Mouse (Mus musculus) c-Kit-positive CD71-negative TER-119-negative erythroid progenitor cells, embryonic 14.5 days (primary cell): ENCODE data around the gene Cwc25.

Experiments
- DNase-seq: peaks from one replicate; pipeline ENCODE4 v3.0.0-alpha.2; 2013; ENCODE audit warnings: low read depth

Gene Cwc25

GRCm38 (mm10) chr11:97766154-97766881 is at the start of gene Cwc25:
TSS of gene Cwc25 (minus strand) at chr11:97766556.
- peak; percentile 97 for DNase-seq

DNA sequence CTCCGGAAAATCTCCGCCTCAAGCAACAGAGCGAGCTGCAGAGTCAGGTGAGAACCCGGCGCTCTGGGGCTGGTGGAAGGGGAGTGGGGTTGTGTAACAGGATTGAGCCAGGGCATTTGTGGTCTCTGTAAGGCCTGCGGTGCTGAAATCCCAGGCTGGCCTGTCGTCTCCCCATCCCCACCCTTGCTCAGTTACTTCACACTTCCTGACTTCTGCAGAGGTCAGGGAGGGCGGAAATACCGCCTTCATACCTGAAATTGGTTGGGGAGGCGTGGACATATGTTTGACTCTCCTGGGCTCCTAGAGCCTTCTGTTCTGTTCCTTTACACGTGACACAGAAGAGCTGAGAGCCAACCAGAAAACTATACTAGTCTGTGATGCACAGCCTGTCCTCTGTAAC is 49.4 kb upstream of the Cwc25 start:
- no peak for DNase-seq

DNA sequence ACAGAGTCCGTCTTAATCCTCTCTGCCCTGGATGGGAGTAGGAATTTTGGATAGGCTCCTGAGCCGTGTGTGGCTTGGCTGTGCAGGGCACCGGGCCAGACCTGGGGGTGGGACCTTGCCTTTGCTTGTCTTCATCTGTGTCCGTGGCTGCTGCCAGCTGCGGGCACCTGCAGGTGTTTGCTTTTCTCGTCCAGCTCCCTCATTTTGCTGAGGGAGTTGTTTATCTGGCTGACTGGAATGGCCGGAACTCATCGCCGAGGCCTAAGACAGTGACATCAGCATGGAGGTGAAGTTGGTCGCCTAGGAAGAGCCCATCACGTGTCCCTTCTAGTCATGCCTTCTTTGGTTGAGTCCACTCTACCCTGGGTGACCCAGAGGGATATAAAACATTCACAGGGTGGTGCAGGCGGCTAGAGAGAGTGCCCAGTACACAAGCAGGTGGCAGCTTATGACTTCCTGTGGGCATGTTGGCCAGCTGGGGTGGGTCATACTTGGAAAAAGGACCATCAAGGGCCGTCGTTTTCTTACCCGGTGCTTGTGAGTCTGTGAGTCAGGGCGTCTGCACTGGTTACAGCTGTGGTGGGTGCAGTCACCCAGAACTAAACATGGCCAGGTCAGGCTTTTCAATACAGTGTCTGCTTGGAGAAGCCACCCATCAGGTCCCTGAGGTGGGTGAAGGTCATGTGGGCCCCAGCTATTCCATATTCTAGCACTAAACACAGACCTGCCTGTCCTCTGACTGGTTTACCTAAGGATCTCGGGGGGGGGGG is 47.6 kb upstream of the Cwc25 start:
- DNase-seq = no peak

DNA sequence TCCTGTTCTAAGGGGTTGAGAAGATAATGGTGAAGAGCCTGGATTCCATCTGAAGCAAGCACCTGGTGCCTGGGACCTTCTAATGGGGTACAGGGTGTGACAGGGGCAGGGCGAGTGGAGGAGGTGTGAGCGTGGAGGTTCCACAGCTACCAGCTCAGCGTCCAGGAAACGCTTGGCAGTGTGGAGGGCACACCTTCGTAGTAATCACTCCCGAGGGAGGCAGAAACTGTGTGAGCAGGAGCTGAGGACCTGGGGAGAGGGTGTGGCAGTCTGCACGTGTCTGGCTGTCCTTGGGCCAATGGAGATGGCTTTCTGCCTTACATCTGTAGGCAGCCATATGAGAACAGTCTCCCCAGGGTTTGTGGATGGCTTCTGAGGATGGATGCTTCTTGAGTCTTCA is 46.7 kb upstream of the Cwc25 start:
- DNase-seq = no peak

DNA sequence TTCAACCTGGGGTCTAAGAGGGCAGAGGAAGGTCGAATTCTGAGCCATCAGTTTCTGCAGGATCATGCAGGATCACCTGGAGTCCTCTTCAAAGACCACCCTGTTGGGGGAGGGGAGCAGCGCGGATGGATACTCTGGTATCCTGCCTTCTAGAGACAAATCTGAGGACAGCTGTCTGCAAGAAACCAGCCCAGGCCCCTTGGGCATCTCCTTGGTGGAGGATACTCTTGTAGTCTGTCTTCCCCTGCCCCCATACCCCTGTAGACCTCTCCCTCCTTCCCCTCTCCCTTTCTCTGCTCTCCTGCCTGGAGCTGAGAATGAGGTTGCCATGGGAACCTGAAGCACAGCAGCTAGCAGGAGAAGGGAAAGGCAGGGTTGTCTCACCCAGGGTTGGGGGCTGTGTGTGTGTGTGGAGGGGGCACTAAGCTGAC is 46.1 kb upstream of the Cwc25 start:
- DNase-seq = no peak

DNA sequence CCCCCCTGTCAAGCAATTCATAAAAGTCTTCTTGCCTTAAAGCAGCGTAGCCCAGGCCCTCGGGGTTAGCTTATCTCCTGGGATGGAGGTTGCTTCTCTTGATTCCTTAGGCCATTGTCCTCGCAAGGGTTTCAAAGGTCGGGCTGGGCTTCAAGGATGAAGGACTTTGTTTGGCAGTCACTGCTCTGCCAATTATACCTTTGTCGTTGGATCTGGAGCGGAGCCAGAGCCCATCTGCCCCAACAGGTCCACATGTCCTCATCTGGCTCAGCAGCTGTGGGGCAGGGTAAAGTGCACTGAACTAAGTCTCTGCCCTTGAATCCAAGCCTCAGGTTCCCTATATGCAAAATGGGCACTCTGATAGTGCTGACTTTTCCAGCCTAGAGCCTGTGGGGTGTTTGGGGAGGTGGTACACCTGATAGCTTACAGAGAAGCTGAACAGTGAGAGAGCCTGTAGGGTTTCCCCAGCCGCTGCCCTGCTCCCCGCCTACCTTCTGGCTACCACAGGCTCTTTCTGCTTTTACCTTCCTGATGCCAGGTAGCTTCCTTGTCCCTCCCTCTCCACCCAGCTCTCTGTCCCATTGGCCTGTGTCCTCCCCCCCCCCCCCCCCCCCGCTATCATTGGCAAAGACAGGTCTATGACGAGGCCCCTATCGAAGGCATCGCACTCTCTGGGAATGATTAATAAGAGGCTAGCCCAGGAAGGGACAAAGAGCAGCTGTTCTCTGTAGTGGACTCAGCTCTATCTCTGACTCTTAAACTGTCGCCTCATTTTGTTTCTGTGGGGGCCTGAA is 45.4 kb upstream of the Cwc25 start:
- no peak for DNase-seq

DNA sequence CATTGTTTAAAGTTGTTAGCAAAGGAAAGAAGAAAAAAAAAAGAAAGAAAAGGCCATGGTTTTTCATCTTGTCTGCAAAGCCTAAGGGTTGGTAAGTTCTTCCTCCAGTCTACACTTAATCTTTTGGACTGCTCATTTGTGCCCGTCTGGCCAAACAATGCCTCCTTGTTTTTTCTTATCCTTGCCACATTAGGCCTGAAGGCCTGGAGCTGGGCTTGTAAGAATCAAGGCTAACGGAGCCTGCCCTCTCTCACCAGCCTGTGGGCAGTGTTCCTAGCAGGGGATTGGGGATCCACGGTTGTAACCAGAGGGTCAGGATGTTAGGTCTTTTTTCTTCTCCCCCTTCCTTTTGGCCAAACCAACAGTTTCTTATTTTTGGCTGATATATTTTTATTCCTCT is 44.6 kb upstream of the Cwc25 start:
- DNase-seq = no peak

DNA sequence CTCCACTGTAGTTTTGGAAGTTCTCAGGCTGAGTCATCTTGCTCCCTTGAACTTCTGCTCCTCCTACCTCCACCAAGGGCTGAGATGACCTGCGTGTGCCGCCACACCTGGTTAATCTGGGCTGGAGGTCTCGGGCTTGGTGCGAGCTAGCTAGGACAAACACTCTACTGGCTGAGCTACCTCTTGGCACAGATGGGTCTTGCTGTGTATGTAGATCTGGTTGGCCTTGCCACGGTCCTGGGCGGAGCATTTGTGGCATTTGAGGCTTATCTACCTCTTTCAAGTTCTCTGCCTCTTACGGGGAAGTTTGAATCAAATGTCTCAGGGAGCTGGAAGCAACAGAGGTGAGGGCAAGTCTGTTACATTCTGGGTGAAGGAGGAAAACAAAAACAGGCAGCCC is 44.0 kb upstream of the Cwc25 start:
- no peak for DNase-seq

DNA sequence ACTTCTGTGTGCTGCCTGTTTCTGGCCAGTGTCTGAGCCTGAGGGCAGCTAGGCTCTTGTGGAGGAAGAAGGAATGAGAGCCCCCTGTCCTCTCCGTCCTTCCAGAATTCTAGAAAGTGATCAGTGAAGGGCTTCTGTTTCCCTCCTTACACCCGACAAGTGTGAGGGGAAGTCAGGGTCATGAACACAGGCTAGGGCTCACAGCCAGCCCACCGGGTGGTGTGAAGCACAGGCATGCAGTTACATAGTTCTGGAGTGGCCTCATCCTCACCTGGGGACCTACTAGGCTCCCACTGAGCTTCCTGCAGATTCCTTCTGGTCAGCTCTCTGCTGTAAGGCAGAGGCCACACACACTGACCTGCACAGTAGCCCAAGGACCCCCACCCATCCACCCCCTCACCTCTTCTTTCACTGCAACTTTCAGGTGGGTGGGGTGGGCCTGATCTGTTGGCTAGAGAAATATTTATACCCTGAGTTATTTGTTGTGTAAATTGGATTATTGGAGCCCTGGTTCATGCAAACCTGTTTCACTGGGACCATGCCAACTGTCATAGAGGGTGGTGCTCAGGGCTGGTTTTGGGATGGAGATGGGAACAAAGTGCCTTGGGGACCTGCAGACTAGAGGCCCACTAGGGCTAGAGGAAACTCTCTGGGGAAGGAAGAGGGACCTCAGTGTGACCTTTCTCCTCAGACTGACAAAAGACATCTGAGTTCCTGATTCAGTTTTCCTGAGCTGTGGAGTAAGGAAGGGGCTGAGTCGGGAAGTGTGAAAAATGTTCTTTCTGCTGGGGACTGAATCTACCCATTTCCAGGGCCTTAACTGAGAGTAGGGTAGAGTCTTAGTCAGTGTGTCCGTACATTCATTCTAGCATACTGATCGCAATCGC is 43.1 kb upstream of the Cwc25 start:
- no peak for DNase-seq

DNA sequence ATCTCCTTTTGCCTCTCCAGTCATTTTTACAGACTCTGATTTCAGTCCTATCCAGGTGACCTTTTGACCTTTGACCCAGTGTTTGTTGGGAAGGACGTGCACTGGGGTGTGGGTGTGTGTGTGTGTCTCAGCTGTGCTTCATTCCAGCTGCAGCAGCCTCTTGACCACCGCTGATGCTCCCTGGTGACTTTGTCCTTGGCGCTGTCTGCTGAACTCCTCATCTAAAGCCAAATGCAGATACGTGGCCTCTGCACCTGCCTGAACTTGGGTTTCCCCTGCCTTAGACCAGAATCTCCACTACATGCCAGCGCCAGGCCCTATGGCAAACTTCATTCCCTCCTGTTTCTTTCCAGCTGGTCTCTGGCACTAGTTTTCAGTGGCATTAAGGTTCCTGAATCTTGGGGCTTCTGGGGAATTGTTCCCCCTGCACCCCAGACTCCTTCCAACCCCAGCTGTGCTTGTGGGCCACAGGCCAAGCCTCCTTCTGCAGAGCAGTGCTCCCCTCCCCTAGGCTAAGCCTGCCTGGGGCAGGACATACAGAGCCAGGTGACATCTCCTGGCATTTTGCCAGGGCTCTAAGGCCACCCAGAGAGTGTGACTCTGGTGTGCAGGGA is 42.4 kb upstream of the Cwc25 start:
- no peak for DNase-seq

DNA sequence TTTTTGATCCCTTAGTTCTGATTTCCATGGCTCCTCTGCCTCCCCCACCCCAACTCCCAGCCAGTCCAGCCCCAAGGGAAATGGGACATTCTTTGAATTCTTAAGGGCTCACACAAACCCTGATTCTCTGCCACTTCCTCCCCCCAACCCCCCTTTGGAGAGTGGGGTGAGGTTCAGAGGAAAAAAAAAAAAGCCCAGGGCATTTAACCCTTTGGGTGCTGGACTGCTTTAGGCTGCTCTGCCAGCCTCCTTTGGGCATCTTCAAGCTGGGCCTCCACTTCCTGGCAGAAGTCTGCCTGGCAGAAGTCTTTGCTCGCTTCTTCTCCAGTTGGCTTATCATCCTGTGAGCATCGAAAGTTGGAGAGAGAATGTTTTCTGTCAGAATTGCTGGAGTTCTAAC is 41.7 kb upstream of the Cwc25 start:
- DNase-seq = no peak

- no peak for DNase-seq
These were observed 41.3 kb upstream of the Cwc25 start for GRCm38 (mm10) chr11:97807626-97808025.

DNA sequence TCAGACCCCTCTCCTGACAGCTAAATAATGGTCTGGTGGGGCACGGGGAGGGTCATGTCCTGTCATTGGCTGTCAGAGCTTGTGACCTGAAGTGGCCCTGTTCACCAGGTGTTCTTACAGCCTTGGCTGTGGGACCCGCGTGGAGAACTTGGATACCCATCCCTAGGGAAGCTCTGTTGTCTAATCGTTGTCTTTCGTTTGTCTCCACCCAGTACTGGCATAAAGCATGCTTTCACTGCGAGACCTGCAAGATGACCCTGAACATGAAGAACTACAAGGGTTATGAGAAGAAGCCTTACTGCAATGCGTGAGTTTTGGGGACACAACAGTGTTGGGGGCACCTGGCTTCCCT is 40.2 kb upstream of the Cwc25 start:
- DNase-seq = no peak

GRCm38 (mm10) chr11:97805662-97806612 is 39.6 kb upstream of the Cwc25 start:
- no peak for DNase-seq

GRCm38 (mm10) chr11:97804841-97805661 is 38.7 kb upstream of the Cwc25 start:
- no peak for DNase-seq

DNA sequence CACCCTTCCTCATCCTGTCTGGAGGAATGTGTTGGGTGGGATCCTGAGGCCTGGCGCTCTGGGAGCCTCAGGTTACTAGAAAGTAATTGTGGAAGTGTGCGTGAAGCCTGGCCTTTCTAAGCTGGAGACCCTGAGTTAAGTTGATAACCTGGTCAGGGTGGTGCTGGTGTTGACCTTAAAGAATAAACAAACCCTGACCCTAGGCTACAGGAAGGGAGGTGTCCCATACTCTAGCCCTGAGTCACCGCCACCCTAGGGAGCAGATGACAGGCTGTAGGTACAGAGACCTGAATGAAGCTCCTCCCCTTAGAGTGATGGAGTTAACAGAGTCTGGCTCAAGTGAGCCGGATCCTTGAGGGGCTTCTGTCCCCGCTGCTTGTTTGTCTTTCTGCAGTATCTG is 37.5 kb upstream of the Cwc25 start:
- DNase-seq = no peak

GRCm38 (mm10) chr11:97802495-97802894 is 36.1 kb upstream of the Cwc25 start:
- DNase-seq = no peak

GRCm38 (mm10) chr11:97802194-97802470 is 35.8 kb upstream of the Cwc25 start:
- DNase-seq = no peak

- DNase-seq = no peak
These were observed 35.2 kb upstream of the Cwc25 start for GRCm38 (mm10) chr11:97801409-97802193.
